Mouse (Mus musculus): ENCODE data around the gene Glt1d1.

The Glt1d1 gene

DNA sequence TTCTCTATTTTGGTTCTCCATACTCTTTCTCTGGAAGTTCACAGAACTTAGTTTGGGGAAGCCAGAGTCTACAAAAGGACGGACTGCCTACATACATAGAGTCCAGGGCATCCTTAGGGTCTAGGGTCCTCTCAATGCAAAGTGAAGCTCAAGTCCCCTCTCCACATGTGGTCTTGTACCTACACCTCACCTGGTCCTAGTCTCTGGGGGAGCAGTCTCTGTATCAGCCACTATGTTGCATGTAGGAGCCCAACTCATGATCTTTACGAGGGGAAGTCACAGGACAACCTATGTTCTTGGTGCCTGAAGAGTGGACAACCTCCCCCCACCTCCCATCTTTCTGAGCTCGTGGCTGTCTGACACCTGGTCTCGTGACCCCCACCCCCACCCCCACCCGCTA lies 391 bp upstream of the Glt1d1 start:
- DNase-seq (ENCODE audit: low spot score in 2 of 2): no peak

GRCm38 (mm10) chr5:127633188-127633587 lies 1.1 kb downstream of the Glt1d1 start:
- no peak for DNase-seq (ENCODE audit: low spot score in 2 of 2)

- DNase-seq (ENCODE audit: low spot score in 2 of 2): no peak
These were observed 1.6 kb downstream of the Glt1d1 start for GRCm38 (mm10) chr5:127633666-127634065.

DNA sequence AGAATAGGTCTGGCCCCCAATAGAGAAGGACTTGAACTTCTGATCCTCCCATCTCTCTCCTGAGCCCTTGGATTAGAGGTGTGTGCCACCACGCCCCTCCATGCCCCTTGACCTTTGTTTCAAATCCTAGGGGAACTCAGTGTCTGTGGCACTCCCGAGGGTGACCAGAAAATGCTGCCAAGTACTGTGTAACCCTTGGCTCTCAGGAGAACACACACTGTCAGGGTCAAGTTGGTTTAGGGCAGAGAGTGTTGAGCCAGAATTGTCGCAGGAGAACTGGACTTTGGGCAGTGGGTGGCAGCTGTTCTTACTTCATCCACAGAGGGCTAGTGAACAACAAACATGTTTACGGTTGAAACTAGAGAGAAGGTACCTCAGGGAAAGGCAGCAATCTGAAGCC lies 5.6 kb downstream of the Glt1d1 start:
- no peak for DNase-seq (ENCODE audit: low spot score in 2 of 2)

DNA sequence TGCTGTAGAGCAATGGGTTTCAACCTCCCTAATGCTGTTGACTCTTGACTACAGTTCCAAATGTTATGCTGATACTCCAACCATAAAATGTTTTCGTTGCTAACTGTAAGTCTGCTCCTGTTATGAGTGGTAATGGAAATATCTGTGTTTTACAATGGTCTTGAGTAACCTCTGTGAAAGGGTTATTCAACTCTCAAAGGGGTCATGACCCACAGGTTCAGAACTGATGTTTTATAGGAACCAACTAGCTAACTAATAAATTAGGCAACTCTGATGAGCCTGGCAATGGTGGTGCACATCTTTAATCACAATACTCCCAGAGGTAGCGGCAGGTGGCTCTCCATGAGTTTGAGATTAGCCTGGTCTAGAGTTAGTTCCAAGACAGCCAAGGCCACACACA lies 6.1 kb downstream of the Glt1d1 start:
- no peak for DNase-seq (ENCODE audit: low spot score in 2 of 2)

DNA sequence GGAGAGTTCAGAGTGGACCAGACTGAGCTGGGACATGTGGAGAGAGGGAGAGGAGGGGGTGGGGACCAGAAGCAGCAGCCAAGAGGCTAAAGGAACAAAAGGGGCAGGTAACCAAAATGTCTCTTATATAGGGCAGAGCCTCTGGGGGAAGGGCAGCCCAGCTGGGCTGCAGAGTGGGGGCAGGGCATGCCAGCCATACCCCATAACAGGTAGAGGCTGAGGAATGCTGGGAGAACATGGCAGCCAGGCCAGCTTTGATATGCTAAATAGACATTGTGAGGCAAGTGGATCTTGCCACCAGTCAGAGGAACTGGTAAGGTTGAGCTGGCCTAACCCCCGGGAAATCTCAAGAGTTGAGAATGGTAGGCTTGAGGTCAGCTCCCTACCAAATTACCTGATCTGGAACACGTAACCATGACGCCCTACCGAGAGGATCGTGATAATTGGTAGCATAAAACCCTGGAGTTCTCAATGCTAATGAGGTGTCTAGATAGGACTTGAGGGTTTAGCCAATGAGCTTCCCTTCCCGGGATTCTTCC lies 7.1 kb downstream of the Glt1d1 start:
- no peak for DNase-seq (ENCODE audit: low spot score in 2 of 2)

DNA sequence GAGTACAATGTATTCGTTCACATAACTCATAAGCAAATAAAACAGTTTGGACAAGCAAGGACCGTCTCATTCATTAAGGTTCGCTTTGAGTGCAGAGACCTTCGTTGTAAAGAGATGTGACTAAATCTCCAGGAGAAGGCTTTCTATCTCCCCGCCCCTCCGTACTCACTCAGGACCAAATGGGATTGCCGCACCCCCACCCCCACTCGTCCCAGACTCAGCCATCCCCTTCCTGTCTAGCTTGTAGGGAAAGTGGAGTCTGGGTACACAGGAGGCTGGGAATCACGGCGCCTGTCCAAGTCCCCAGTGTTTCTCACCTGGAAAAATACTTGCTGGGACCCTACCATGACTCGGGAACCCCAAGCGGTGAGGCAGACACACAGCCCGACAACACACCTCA lies 7.6 kb downstream of the Glt1d1 start:
- DNase-seq (ENCODE audit: low spot score in 2 of 2): no peak

- DNase-seq (ENCODE audit: low spot score in 2 of 2): no peak
These were observed 8.3 kb downstream of the Glt1d1 start for GRCm38 (mm10) chr5:127640359-127640758.

GRCm38 (mm10) chr5:127641185-127641958 lies 9.3 kb downstream of the Glt1d1 start:
- DNase-seq (ENCODE audit: low spot score in 2 of 2): no peak

DNA sequence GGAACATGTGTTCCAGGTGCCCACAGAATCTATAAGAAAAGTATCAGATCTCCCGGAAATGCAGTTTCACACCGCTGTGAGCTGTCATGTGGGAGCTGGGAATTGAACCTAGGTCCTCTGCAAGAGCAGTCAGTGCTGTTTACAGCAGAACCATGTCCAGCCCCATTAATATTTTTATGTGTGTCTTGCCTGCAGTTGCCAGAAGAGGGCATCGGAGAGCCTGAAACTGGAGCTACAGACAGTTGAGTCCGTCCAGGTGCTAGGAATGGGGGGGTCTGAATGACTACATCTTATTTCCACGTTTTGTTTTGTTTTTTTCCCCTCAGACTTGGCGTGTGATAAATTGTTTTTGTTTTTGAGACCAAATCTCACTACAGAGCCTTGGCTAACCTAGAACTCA lies 16.0 kb downstream of the Glt1d1 start:
- peak in 1 of 2 experiments; percentile 49 for DNase-seq (ENCODE audit: low spot score in 2 of 2)

GRCm38 (mm10) chr5:127649077-127649476 lies 17.0 kb downstream of the Glt1d1 start:
- DNase-seq (ENCODE audit: low spot score in 2 of 2): peak in 1 of 2 experiments; percentile 23

GRCm38 (mm10) chr5:127658257-127658656 lies 26.2 kb downstream of the Glt1d1 start:
- no peak for DNase-seq (ENCODE audit: low spot score in 2 of 2)

- no peak for DNase-seq (ENCODE audit: low spot score in 2 of 2)
These were observed 27.2 kb downstream of the Glt1d1 start for GRCm38 (mm10) chr5:127659312-127659711.

DNA sequence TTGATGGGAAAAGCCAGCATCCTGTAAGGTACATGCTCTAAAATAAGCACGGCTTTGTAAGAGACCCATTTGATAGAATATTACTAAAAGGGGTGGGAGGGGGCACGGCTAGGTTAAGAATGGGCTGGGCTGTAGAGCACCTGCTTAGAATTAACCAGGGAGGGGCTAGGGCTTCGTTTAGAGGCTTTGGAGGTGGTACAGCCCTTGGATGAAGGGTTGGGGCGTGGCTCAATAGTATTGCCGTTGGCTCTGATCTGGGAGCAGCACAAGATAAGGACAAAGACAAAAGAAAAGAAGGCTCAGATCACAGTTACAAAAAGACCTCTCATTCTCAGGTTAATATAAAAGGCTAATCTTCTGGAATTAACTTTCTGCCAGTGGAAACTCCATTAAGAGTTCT lies 28.2 kb downstream of the Glt1d1 start:
- no peak for DNase-seq (ENCODE audit: low spot score in 2 of 2)

DNA sequence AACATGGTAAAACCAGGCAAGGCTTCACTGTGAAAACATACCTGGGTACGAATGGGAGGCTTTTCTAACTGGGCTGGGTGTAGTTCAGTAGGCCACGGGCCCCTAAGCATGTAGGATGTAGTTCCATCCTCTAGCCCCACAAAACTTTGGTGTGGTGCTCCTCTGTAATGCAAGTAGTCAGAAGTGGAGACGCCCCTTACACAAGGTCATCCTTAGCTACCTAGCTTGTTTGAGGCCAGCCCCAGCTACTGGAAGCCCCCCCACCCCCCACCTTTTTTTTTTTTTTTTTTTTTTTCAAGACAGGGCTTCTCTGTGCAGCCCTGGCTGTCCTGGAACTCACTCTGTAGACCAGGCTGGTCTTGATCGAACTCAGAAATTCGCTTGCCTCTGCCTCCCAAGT lies 28.9 kb downstream of the Glt1d1 start:
- no peak for DNase-seq (ENCODE audit: low spot score in 2 of 2)

DNA sequence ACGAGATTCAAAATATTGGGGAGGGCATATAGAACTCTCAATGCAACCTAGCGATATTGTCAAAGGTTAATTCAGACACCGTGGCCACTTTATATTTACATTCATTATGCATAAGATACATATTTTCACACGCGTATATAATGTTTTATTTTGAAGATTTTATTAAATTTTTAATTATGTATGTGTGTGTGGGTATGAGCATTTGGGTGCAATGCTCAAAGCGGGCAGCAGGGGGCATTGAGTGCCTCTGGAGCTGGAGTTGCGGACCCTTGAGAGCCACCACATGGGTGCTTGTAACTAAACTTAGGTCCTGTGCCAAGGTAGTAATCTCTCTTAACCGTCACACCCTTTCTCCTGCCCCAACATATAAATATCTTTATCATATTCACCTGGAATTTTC lies 41.9 kb downstream of the Glt1d1 start:
- DNase-seq (ENCODE audit: low spot score in 2 of 2): no peak

DNA sequence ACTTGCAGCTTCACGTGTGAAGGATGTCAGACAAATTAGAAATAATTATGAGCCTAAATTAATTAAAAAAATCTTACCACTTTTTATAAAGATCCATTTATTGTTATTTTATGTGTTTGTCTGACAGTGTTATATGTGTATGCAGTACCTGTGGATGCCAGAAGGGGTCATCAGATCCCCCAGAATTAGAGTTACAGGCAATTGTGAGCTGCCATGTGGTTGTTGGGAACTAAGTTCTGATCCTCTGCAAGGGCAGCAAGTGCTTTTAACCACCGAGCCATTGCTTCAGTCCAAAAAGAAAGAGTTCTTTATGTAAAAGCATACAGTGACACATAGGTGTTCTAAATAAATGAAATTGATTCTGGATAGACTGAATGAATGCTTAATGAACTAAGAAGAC lies 45.5 kb downstream of the Glt1d1 start:
- no peak for DNase-seq (ENCODE audit: low spot score in 2 of 2)

- DNase-seq (ENCODE audit: low spot score in 2 of 2): no peak
These were observed 46.4 kb downstream of the Glt1d1 start for GRCm38 (mm10) chr5:127678501-127678900.

GRCm38 (mm10) chr5:127688568-127689170 lies 56.6 kb downstream of the Glt1d1 start:
- DNase-seq (ENCODE audit: low spot score in 2 of 2): no peak

DNA sequence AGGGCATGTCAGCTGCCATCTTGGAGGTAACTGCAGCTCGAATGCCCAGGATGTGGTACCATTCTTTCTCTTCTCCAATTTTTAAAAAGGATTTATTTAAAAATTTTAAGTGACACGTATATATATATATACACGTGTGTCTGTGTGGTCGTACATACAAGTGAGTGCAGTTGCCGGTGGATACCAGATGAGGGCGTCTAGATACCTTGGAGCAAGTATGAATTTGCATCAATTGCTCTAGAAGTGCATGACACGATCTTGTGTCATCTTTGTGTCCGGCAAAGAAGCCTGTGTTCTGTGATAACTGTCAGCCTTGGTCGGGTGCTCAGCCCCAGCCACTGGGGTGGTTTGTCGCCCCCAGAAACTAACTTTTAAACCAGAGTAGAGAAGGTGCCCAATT lies 59.0 kb downstream of the Glt1d1 start:
- DNase-seq (ENCODE audit: low spot score in 2 of 2): no peak

DNA sequence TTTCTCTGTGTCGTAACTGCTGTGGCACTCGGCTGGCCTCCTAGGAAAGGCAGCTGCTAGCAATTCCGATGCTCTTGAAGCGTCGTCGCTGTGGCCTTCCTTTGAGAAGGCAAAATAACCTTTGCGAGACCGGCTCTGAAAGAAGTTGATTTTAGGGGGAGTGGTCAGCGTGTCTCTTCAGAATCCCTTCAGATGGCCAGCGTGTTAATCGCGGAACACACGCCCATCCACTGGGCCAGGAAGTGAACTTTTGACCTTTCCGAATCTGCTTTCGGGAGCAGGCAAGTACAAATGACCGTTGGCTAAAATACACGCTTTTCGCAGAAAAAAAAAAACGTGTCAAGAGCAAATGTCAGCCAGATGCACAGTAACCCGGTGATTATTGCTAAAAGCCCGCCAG lies 59.5 kb downstream of the Glt1d1 start:
- no peak for DNase-seq (ENCODE audit: low spot score in 2 of 2)

GRCm38 (mm10) chr5:127695898-127696297 lies 63.8 kb downstream of the Glt1d1 start:
- DNase-seq (ENCODE audit: low spot score in 2 of 2): no peak

- no peak for DNase-seq (ENCODE audit: low spot score in 2 of 2)
These were observed 64.5 kb downstream of the Glt1d1 start for GRCm38 (mm10) chr5:127696602-127697001.

All from left cerebral cortex, adult 9 months (tissue).